Mouse (Mus musculus) stomach, embryonic 15.5 days (tissue): Measurements from ENCODE around the gene Slc43a2. TPM values are rescaled to one million over a fixed set of nuclear protein-coding genes. Genes with fewer than 3 reads are reported as not detected.

Experiments used
- microRNA-seq: library from miRNA; unstranded; fragments of <30 nt; microRNA quantifications from one replicate; pipeline ENCODE4, GENCODE M21; 2016
- polyA plus RNA-seq: library from polyadenylated mRNA; unstranded; fragments of >200 nt; fragmentation: Nextera tagmentation; extraction: Ambion mirVana; gene quantifications from 2 replicates; pipeline ENCODE4 v1.2.1, GENCODE M21; 2015

The Slc43a2 gene
- polyA plus RNA-seq, 1 experiment from 2014 or later: 4.9 TPM

Small RNA genes lying within 50 kb of the gene (microRNA-seq; reads per million reads assigned to microRNA genes)
- gene Mir3971: not detected

Other genes starting within 250 kb of the Slc43a2 start
- 98.5 and 101 TPM in 2 replicates for gene Rpa1, start 183.4 kb upstream of the Slc43a2 start, polyA plus RNA-seq
- gene Smyd4, start 183.3 kb upstream of the Slc43a2 start, polyA plus RNA-seq: 10.9 and 11.4 TPM in 2 replicates
- gene Serpinf1, start 109.0 kb upstream of the Slc43a2 start, polyA plus RNA-seq: 49.5 and 62.5 TPM in 2 replicates
- 50.0 and 64.1 TPM in 2 replicates for gene Serpinf2, start 92.1 kb upstream of the Slc43a2 start, polyA plus RNA-seq
- gene Wdr81, start 77.0 kb upstream of the Slc43a2 start, polyA plus RNA-seq: 6.0 and 6.4 TPM in 2 replicates
- gene Tlcd2, start 70.0 kb upstream of the Slc43a2 start, polyA plus RNA-seq: 19.7 and 22.3 TPM in 2 replicates
- 49.9 and 58.6 TPM in 2 replicates for gene Prpf8, start 44.9 kb upstream of the Slc43a2 start, polyA plus RNA-seq
- 1.0 and 1.1 TPM in 2 replicates for gene Rilp, start 21.6 kb upstream of the Slc43a2 start, polyA plus RNA-seq
- 6.3 and 7.1 TPM in 2 replicates for gene Scarf1, start 18.2 kb upstream of the Slc43a2 start, polyA plus RNA-seq
- gene Pitpna, start 56.4 kb downstream of the Slc43a2 start, polyA plus RNA-seq: 82.4 and 83.4 TPM in 2 replicates
- 18.9 and 20.2 TPM in 2 replicates for gene Inpp5k, start 99.3 kb downstream of the Slc43a2 start, polyA plus RNA-seq
- gene Myo1c, start 118.8 kb downstream of the Slc43a2 start, polyA plus RNA-seq: 55.5 and 56.4 TPM in 2 replicates
- 108 and 116 TPM in 2 replicates for gene Crk, start 147.6 kb downstream of the Slc43a2 start, polyA plus RNA-seq
- gene Ywhae, start 201.2 kb downstream of the Slc43a2 start, polyA plus RNA-seq: 701 and 790 TPM in 2 replicates